Mouse (Mus musculus): Measurements from ENCODE around the gene Frmd5.

DNA sequence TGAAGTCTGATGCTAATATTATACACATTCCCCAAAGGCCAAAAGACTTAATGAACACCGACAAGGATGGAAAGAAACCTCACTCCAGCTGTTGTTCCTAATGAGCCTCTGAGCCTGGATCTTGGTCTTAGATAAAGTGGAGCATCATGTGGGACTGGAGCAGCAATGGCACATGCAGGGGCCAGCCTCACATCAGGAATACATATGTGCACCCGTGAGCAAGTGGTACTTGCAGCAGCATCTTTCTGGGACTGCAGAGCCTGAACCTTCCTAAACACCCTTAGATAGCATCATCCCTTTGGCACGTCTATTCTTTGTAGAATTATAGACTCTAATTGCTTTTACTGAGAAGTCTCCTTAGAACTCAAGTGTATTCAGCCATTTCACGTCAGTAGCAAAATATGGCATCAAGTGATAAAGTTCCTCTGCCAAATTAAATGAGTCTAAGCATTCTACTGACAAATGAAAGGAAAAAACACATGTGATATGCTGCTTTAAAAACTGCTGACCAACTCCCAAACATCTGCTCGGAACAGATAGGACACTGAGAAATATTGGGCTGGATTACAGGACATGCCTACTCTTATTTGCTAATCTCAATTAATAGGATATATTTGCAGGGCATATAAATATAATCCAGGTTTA is 148.6 kb downstream of the Frmd5 start:
- TF ChIP-seq CTCF (IDR thresholded peaks at IDR 0.05; ENCODE audit: borderline replicate concordance, extremely low read depth, insufficient read depth, insufficient read length) (no peak), POLR2A (IDR thresholded peaks at IDR 0.05; ENCODE audit: borderline replicate concordance, extremely low read depth, insufficient read depth, insufficient read length, poor library complexity, severe bottlenecking) (no peak)

All from brain, embryonic 14.5 days (tissue).